Mouse (Mus musculus): ENCODE results near the gene Itpr3. TPM values are rescaled to one million over a fixed set of nuclear protein-coding genes. Genes with fewer than 3 reads are reported as not detected.

Gene Itpr3
- total RNA-seq, 2 experiments from 2014 or later = 4.6 to 6.8 TPM

DNA sequence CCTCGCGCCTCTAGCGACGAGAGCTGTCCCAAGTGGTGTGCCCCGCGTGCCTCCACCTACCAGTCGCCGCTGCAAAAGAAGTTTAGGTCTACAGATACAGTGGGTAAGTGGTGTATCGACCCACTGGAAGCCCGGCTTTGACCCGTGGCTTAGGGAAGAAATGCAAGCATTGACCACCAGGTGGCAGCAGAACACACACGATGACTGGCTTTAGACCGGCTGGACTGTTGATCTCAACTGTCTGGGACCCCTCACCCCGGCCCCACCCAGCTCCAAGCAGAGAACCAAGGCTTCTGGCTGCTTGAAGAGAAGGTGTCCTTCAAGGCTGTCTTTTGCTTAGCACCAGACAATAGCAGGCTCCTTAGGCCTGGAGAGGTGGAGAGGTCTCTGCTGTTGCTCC is 24.2 kb upstream of the Itpr3 start:
- intact Hi-C loops (cut with DNase I) = loop anchor here (1.0 to 10.0 kb wide), 3 partner anchors 52 to 492 kb away; partner anchors contain the start of gene Grm4
- DNase-seq (ENCODE audit: low spot score) = peak; percentile 47

DNA sequence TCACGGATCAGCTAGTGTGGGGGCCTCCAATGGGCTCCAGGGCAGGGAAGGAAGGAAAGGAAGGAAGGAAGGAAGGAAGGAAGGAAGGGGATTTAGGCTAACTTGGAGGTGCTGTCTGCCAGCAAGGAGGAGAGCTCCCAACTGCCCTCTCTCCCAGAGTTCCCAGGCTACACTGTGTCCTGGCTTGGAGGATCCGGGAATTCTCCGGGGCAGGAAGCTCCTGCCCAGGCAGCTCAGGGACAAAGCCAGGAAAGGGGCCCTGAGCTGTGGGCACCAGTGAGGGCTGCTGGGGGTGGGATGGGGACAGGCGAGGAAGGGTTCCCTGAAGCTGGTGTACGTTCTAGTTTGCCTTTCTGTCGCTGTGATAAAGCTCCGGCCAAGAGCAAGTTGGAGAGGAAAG is 20.6 kb upstream of the Itpr3 start:
- intact Hi-C loops (cut with DNase I) = loop anchor here (2.0 to 10.0 kb wide), 2 partner anchors 84 to 488 kb away; partner anchors contain the start of gene Grm4
- DNase-seq (ENCODE audit: low spot score) = no peak

DNA sequence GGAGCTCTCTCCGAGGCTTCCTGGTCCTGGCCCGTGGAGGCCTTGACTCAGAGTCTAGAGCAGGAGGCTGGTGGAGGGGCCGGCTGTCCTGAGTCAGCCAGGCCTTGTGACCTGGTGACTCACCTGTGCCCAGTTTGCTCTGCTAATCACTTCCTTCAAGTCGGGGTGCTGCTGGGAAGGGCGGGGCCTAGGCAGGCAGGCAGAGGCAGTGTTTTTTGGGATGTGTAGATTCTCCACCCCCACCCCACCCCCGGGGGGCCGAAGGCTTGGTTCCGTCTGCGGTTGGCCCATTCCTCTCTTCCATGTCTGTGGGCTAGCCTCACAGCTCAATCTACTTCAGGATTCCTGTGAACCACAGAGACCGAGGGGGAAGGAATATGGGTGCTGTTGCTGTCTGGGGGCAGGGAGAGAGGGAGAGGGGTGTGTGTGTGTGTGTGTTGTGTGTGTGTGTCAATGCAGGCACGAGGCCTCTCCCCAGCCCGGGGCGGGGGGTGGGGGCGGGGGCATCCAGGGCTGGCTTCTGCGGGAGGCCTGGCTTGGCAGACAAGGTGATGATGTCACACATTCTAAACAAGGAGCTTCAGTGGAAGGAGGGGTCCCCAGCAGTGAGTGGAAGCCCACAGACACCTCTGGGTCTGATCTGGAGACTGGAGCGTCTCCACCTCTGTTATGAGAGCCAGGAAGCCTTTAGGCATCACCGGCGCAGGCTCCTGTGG is 18.6 kb upstream of the Itpr3 start:
- intact Hi-C loops (cut with DNase I) = loop anchor here (10.0 kb wide), 1 partner anchor 486 kb away; the partner anchor contains the start of gene Grm4
- DNase-seq (ENCODE audit: low spot score) = no peak

DNA sequence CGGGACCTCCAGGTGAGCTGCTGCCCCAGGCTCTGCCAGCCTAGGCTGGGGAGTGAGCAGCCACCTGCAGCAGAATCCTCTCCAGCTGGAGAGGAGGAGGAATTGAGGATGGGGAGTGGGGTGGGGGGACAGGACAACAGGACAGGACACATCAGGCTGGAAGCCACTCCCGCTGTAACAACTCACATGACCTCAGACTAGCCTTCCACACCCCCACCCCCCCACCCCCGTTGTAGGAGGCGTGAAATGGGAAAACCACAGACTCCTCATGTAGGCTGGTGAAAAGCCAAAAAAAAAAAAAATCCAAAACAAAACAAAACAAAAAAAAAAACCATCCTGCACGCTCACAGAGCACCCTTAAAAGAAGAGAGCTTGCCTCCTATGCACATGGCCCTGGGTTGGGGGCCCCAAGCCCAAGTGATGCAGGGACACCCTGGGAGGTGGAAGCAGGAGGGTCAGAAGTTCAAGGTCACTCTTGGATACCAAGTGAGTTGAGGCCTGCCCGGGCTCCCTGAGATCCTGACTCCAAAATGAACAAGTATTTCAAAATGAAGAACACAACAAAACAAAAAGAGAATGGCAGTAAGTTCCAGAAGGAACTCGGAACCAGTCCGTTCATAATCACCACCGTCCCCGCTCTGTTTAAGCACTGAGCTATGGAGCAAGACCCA is 17.5 kb upstream of the Itpr3 start:
- intact Hi-C loops (cut with DNase I) = loop anchor here (10.0 kb wide), 1 partner anchor 485 kb away; the partner anchor contains the start of gene Grm4
- no peak for DNase-seq (ENCODE audit: low spot score)

DNA sequence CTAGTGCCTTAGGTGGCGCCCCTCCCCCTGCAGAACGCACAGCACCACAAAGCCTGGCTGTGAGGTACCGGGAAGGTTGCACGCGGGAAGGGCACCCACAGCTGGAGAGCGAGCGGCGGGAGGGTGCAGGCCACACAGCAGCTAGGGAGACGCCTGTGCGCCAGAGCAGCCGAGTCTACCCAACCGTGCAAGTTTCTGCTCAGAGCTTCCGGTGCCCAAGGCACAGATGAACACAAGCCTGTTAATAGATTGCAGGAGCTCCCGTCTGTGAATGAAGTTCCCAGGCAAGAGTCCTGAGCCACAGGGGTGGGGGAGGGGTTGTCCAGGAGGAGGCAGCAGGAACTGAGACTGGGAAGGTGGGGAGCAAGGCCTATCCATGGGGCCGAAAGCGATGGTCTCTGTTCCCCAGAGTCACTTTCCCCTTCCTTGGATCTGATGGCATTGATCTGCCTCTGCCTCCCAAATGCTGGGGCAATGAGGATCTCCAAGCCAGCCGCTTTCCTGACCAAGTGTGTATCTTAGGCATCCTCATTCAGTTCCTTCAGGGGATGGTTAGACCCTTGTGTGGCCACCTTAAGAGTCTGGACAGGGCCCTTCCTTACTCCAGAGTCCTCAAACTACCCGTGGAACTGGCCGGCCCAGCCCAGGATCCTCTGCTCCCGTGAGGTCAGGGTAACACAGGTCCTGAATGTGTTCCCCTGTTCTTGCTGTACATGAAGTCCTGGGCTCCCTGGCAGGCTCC is 16.6 kb upstream of the Itpr3 start:
- intact Hi-C loops (cut with DNase I) = no loop called here
- DNase-seq (ENCODE audit: low spot score) = no peak

DNA sequence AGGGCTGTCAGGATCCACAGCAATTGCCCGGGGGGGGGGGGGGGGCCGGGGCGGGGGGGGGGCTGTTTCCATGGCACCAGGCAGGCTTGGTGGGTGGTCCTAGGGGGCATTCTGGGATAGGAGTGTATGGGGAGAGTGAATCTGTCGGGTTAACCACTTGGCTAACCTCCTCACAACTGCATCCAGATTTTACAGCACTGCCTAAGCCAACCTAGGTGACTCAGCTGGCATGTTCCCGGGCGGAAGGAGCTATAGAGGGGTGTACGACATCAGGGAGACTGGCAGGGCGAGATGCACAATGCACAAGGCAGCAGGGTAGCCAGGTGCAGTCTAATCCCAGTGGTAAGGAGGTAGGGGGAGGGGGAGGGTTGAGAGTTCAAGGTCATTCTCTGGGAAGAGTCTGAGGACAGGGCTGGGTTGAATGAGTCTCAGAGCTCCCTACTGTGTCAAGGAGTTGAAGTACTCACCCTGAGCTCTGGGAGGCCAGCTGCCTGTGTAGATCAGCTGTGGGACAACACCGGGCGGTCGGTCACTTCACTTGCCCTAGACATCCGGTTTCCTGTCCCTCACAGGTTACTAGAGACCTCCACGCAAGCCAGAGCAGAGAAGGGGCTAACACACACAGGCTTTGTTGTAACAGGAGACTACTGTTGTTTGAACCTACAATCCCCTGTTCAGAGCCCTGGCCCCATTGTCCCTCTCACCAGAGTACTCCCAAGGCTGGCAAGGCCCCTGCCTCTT is 15.9 kb upstream of the Itpr3 start:
- DNase-seq (ENCODE audit: low spot score) = no peak
- intact Hi-C loops (cut with DNase I) = no loop called here

DNA sequence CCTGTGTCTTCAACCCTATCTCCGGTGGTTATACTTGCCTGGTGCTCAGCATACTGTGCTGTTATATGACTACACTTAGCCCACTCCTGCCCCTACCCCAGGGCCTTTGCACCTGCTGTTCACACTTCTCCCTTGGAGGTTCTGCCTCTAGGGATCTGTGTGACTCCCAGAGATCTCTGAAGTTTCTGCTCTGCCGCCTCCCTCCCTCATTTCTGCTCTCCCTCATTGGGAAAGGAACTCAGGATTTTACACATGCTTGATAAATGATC is 15.4 kb upstream of the Itpr3 start:
- intact Hi-C loops (cut with DNase I) = no loop called here
- no peak for DNase-seq (ENCODE audit: low spot score)

DNA sequence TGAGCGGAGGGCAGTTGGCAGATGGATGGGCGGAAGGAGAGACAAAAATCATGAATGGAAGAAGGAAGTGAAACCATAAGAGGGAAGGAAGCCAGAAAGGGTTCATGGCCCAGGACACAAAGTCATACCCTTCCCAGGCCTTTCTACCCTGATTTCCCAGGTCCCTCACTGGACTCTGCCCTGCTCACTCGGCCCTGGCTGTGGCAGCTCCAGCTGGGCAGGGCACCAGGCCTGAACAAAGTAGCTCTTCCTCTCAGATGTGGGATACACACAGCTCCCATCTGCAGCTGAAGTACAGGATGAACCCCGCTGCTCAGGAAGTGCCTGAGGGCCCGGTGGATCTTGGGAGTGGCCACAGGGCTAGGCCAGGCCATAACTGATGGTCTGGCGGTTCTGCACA is 14.3 kb upstream of the Itpr3 start:
- intact Hi-C loops (cut with DNase I) = no loop called here
- DNase-seq (ENCODE audit: low spot score) = no peak

DNA sequence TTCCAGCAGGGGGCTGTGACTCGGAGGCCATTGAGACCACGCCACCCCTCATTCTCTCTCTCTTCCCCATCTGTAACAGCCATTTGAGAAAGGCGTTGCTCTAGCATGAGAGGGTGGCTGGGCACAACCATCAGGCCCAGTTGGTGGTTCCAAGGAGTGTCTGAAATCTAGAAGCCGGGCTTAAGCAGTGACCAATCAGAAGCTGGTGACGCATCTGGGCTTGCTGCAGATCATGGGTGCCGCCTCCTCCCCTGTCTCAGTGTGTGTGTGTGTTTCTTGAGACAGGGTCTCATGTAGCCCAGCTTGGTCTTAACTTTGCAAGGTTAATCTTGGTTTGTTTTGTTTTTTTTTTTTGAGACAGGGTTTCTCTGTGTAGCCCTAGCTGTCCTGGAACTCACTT is 11.9 kb upstream of the Itpr3 start:
- intact Hi-C loops (cut with DNase I) = no loop called here
- DNase-seq (ENCODE audit: low spot score) = no peak

DNA sequence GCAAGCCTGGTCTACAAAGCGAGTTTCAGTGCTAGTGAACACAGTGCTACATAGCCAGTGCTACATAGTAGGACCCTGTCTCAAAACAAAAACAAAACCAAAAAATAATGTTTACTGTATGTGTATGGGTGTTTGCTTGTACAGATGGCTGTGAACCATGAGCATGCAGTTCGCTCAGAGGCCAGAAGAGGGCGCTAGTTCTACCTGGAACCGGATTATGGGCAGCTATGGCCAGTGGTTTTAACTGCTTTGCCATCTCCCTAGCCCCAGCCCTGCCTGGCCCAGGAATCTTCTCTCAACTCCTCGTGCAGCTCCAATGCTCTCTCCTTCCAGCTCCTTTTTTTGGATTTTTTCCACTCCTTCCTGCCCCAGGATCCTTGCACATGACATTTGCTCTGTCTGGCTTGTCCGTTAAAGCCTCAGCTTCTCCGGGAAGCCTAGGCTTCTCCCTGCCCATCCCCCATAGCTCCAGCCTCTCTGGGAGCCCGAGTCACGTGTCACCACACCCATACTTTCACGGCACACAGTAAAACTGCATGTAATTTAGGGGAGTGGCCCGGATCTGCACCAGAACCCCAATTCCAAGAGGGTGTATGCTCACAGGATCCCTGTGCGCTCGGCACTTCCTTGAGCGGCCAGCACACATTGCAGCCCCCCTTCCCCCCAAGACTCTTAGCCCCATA is 9.2 kb upstream of the Itpr3 start:
- DNase-seq (ENCODE audit: low spot score) = no peak
- intact Hi-C loops (cut with DNase I) = no loop called here

DNA sequence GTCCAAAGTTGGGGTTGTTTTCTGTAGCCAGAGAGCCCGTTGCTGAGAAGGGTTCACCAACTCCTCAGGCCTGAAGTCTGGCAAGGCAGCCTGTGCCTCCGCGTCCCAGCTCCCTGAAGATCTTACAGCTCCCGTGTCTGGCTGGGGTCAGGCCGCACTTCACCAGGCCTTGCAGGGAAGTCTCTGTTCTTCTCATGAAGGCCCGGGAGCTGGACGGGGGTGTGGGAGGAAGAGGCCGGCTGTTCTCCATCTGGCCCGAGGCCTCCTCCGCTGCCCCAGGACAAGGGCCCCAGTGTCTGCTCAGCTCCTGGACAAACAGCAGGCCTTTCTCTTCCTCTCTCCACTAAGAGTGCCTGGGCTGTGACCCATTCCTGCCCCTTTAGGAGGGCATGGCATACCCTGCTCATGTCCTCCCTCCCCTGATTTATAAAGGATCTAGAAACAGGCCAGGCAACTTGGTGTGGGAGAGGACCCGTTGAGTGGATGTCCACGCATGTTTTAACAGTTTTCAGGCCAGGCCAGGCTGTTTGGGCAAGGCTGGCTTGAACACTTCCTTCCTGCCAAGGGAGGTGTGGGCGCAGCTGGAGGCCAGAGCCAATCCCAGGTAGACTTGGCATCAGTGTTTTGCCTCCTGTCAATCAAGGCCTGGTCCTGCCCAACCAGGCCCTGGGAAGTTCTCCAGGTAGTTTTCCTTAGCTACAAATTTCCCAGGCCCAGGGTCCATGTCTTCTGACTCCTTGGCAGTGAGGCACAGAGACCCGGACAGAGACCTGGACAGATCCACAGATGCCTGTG is 8.5 kb upstream of the Itpr3 start:
- DNase-seq (ENCODE audit: low spot score) = peak; percentile 26
- intact Hi-C loops (cut with DNase I) = no loop called here

DNA sequence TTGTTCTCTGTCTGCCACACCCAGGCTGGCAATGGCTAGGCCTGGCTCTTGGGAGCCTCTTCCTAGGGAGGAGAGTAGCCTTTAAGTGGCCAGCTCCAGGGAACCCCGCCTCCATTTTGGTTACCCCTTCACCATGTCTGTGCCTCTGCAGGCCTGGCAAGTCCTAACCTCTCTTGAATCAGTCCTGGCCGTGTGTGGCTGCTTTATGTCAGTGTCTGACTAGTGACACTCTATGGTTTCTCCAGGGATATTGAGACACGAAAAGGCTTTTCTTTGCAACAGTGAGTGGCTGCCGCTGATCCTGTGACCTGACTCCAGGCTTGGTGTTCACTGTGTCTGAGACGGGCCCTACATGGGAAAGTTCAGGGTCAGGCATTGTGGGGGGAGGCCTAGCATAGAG is 6.3 kb upstream of the Itpr3 start:
- intact Hi-C loops (cut with DNase I) = no loop called here
- DNase-seq (ENCODE audit: low spot score) = no peak

DNA sequence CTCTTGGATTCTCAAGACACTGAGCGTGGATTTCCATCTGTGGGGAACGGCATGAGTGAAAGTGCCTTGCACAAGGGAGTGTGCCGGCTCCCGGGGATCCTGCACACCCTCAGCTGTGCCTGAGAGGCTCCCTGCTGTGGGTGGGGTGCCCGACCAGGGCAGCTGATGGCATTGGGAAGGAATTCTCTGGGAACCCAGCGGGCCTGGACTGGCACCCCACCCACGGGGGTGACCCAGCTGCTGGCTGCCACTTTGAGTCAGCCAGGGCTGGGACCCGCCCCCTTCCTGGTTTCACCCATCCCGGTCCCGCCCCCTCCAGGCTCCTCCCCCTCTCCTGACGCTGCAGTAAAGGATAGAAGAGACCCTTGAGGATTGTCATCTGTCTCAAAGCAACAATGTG is 5.6 kb upstream of the Itpr3 start:
- intact Hi-C loops (cut with DNase I) = no loop called here
- peak; percentile 33 for DNase-seq (ENCODE audit: low spot score)

DNA sequence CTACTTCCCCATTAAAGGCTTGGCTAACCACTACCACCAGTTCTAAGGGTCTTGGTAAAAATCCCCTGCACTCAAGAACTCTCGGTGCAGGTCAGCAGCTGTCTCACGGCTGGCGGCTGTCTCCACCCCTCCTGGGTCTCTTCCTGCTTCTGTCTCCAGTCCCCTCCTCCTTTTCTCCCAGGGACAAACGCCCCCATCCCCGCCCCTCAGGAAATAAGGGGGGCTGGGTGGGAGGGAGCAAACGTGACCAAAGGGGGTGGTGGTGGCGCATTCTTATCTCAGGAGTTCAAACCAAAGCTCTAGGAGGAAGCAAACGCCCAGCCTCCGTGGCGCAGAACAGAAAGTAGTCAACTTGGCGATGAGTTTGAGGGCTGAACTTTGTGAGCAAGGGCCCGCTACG is 934 bp upstream of the Itpr3 start:
- intact Hi-C loops (cut with DNase I) = no loop called here
- peak; percentile 70 for DNase-seq (ENCODE audit: low spot score)

DNA sequence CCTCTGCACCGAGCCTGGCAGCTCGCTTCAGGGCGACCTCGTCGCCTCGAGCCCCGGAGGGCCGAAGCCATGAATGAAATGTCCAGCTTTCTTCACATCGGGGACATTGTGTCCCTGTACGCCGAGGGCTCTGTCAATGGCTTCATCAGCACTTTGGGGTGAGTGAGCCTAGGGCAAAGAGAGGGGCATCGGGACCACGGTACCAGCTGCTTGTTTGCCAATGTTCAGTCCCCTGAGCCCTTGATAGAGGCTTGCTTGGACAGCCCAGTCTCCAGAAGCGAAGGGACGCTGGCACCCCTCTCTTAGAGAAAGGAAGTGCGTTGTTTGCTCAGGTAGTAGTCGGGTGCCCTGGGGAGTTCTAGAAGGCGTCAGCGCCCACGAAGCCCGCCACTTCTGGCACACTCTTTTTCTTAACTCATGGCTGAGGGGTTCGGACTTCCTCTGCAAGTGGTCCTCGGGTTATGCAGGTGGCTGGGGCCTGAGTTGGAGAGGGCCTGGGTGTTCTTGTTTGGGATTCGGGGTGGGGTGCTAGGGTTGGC is 482 bp downstream of the Itpr3 start:
- intact Hi-C loops (cut with DNase I) = no loop called here

DNA sequence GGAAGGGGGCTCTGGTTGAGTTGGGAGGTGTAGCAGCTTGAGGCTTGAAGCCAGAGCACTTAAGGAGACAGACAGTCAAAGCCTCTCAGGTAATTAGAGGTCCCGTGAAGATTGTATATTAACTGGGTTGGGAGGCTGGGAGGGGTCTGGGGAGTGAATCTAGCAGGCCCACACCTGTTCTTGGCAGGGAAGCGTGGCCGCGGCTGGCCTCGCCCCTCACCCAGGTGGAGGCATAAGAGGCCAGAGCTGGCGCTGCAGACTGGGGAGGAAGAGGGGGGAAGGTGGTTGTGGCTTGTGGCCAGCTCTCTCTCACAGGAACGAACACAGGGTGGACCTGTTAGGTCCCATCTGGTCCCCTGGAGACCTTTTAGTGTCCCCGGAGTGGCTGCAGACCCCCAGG is 3.6 kb downstream of the Itpr3 start:
- no peak for DNase-seq (ENCODE audit: low spot score)
- intact Hi-C loops (cut with DNase I) = no loop called here

More for the DNA sequence above, 482 bp downstream of the Itpr3 start:
- DNase-seq (ENCODE audit: low spot score) = no peak

DNA sequence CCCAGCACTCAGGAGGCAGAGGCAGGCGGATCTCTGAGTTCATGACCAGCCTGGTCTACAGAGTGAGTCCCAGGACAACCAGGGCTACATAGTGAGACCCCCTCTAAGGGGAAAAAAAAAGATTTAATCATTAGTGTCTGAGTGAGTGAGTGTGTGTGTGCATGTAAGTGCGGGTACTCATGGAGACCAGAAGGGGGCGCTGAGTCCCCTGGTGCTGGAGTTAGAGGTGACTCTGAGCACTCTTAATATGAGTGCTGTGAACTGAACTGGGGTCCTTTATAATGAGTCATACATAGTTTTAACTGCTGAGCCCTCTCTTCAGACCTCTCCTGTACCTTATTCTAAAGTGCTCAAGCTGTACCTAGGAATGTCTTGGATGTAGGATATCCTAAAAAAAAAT is 4.6 kb downstream of the Itpr3 start:
- intact Hi-C loops (cut with DNase I) = no loop called here

DNA sequence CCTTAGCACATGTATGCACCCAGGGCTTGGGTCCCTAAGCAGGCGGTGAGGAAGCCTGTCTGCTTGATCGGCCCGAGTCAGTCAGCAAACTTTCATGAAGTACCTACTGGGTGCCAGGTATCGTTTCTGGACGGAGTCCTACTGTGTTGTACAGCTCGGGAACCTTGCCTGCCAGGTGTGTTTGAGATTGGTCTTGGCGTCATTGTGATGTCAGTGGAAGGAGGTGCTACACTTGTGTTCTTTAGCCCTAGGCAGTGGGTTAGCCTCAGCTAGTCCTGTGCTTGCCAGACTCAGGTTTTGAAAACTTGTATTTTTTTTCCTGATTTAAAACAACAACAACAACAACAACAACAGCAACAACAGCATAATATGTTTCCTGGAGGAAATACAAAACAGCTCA is 5.6 kb downstream of the Itpr3 start:
- intact Hi-C loops (cut with DNase I) = no loop called here
- no peak for DNase-seq (ENCODE audit: low spot score)

More for the DNA sequence above, 4.6 kb downstream of the Itpr3 start:
- no peak for DNase-seq (ENCODE audit: low spot score)

DNA sequence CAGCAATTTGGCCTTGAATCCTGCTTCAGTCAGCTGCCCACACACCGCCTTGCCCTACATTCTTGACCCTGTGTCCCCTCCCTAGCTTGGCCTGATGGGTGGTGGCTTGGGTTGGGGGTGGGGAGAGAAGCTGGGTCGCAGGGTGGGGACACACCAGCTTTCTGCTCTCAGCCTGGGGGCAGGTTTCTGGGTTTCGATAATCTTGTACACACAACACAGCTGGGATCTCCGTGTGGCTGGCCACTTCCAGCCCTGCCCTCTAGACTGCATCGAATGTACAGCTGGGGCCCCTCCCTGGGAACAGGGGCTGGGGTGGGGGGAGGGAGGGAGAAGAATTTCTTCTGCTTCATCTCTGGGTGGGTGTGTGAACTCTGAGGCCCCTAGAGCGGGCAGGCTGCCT is 6.6 kb downstream of the Itpr3 start:
- intact Hi-C loops (cut with DNase I) = no loop called here

More for the DNA sequence above, 6.6 kb downstream of the Itpr3 start:
- DNase-seq (ENCODE audit: low spot score) = no peak
